Mouse (Mus musculus) lung, postnatal 25 days (tissue): ENCODE measurements around the gene Hoxa11.
A peak's percentile ranks its signal among the peaks of the same experiment; 100 is the strongest.

Experiments
- DNase-seq: peaks from one replicate; pipeline ENCODE4 v3.0.0; 2022; ENCODE audit warnings: low spot score

The Hoxa11 gene

GRCm38 (mm10) chr6:52206882-52207683 is 38.5 kb downstream of the Hoxa11 start:
- DNase-seq = no peak

- no peak for DNase-seq
Observed at GRCm38 (mm10) chr6:52205638-52206621, 39.7 kb downstream of the Hoxa11 start.

- DNase-seq = no peak
Observed at GRCm38 (mm10) chr6:52205221-52205620, 40.4 kb downstream of the Hoxa11 start.

GRCm38 (mm10) chr6:52204050-52204752 is 41.4 kb downstream of the Hoxa11 start, which contains the start of gene Hoxa5:
Hoxa5 (minus strand) TSS chr6:52204587.
- DNase-seq = peak; percentile 92

- no peak for DNase-seq
Observed at GRCm38 (mm10) chr6:52203371-52204049, 42.1 kb downstream of the Hoxa11 start.

- DNase-seq = no peak
Observed at GRCm38 (mm10) chr6:52203121-52203370, 42.6 kb downstream of the Hoxa11 start.

- no peak for DNase-seq
Observed at GRCm38 (mm10) chr6:52202362-52203120, 43.1 kb downstream of the Hoxa11 start.

- DNase-seq = no peak
Observed at GRCm38 (mm10) chr6:52201269-52201668, 44.3 kb downstream of the Hoxa11 start.

- no peak for DNase-seq
Observed at GRCm38 (mm10) chr6:52200751-52201250, 44.8 kb downstream of the Hoxa11 start.

GRCm38 (mm10) chr6:52200073-52200750 is 45.4 kb downstream of the Hoxa11 start:
- DNase-seq = no peak

- DNase-seq = peak; percentile 79
Observed at GRCm38 (mm10) chr6:52197271-52197670, 48.3 kb downstream of the Hoxa11 start.

- DNase-seq = no peak
Observed at GRCm38 (mm10) chr6:52196811-52197210, 48.8 kb downstream of the Hoxa11 start.

- DNase-seq = no peak
Observed at GRCm38 (mm10) chr6:52194690-52195089, 50.9 kb downstream of the Hoxa11 start.
